Mouse (Mus musculus): ENCODE results near the gene Znrd1as. TPM values are rescaled to one million over a fixed set of nuclear protein-coding genes. Genes with fewer than 3 reads are reported as not detected.

Gene Znrd1as
- polyA plus RNA-seq (2016; fragmentation: Nextera tagmentation; extraction: Ambion mirVana) = 7.7 and 10.3 TPM in 2 replicates

- H3K4me3 ChIP-seq = peak within 1 kb of the TSS; percentile 84
- peak within 1 kb of the TSS; percentile 91 for H3K27ac ChIP-seq
- H3K9me3 ChIP-seq = no peaks in the 10 kb centered on the region
- peaks cover 17% of the 10 kb centered on the region; the same call in 1 of the 2 replicates for H3K36me3 ChIP-seq
- H3K27me3 ChIP-seq (ENCODE audit: insufficient read depth, poor library complexity, severe bottlenecking) = no peaks in the 10 kb centered on the region
- under 1% methylated on average over 46 of the region's 46 CpGs for WGBS
- peak; percentile 98 for DNase-seq (ENCODE audit: low spot score)
- peaks cover 14% of the 10 kb centered on the region; the same call in 1 of the 2 replicates for H3K4me1 ChIP-seq
These were observed at the start of gene Znrd1as, which contains the start of gene Znrd1 for GRCm38 (mm10) chr17:36957999-36958743. Znrd1as (plus strand) TSS chr17:36958592. Znrd1 (minus strand) TSS chr17:36958559.

GRCm38 (mm10) chr17:36909802-36910201 lies 48.6 kb upstream of the Znrd1as start:
- H3K27ac ChIP-seq = no peak overlapping the region
- no peak for DNase-seq (ENCODE audit: low spot score)
- 45% methylated on average over 4 of the region's 4 CpGs for WGBS
- no peak overlapping the region for H3K4me3 ChIP-seq
- peaks cover 5% of the 10 kb centered on the region; the same call in 1 of the 2 replicates for H3K27me3 ChIP-seq (ENCODE audit: insufficient read depth, poor library complexity, severe bottlenecking)
- no peaks in the 10 kb centered on the region for H3K9me3 ChIP-seq
- no peaks in the 10 kb centered on the region for H3K4me1 ChIP-seq
- no peaks in the 10 kb centered on the region for H3K36me3 ChIP-seq

- no peaks in the 10 kb centered on the region for H3K4me1 ChIP-seq
- no peak overlapping the region for H3K27ac ChIP-seq
- H3K36me3 ChIP-seq = no peaks in the 10 kb centered on the region
- 63% methylated on average over 2 of the region's 2 CpGs for WGBS
- H3K4me3 ChIP-seq = no peak overlapping the region
- H3K27me3 ChIP-seq (ENCODE audit: insufficient read depth, poor library complexity, severe bottlenecking) = peaks cover 5% of the 10 kb centered on the region; the same call in 1 of the 2 replicates
- DNase-seq (ENCODE audit: low spot score) = peak; percentile 25
- H3K9me3 ChIP-seq = no peaks in the 10 kb centered on the region
These were observed 46.4 kb upstream of the Znrd1as start for GRCm38 (mm10) chr17:36912031-36912430.

- 6% methylated on average over 2 of the region's 2 CpGs for WGBS
- H3K27ac ChIP-seq = no peak overlapping the region
- H3K9me3 ChIP-seq = no peaks in the 10 kb centered on the region
- H3K4me3 ChIP-seq = no peak overlapping the region
- no peaks in the 10 kb centered on the region for H3K4me1 ChIP-seq
- no peaks in the 10 kb centered on the region for H3K36me3 ChIP-seq
- DNase-seq (ENCODE audit: low spot score) = no peak
- H3K27me3 ChIP-seq (ENCODE audit: insufficient read depth, poor library complexity, severe bottlenecking) = peaks cover 5% of the 10 kb centered on the region; the same call in 1 of the 2 replicates
These were observed 44.3 kb upstream of the Znrd1as start for GRCm38 (mm10) chr17:36914108-36914507.

- WGBS = 13% methylated on average over 9 of the region's 9 CpGs
- no peaks in the 10 kb centered on the region for H3K27me3 ChIP-seq (ENCODE audit: insufficient read depth, poor library complexity, severe bottlenecking)
- H3K36me3 ChIP-seq = no peaks in the 10 kb centered on the region
- H3K9me3 ChIP-seq = no peaks in the 10 kb centered on the region
- H3K4me3 ChIP-seq = no peak overlapping the region
- no peaks in the 10 kb centered on the region for H3K4me1 ChIP-seq
- DNase-seq (ENCODE audit: low spot score) = no peak
- no peak overlapping the region for H3K27ac ChIP-seq
These were observed 43.3 kb upstream of the Znrd1as start for GRCm38 (mm10) chr17:36915076-36915475.

GRCm38 (mm10) chr17:36920239-36920638 lies 38.2 kb upstream of the Znrd1as start:
- H3K27ac ChIP-seq = no peak overlapping the region
- no peak for DNase-seq (ENCODE audit: low spot score)
- 42% methylated on average over 15 of the region's 15 CpGs for WGBS
- H3K4me3 ChIP-seq = no peak overlapping the region
- H3K27me3 ChIP-seq (ENCODE audit: insufficient read depth, poor library complexity, severe bottlenecking) = no peaks in the 10 kb centered on the region
- no peaks in the 10 kb centered on the region for H3K4me1 ChIP-seq
- no peaks in the 10 kb centered on the region for H3K36me3 ChIP-seq
- no peaks in the 10 kb centered on the region for H3K9me3 ChIP-seq

- 81% methylated on average over 4 of the region's 4 CpGs for WGBS
- no peaks in the 10 kb centered on the region for H3K36me3 ChIP-seq
- H3K27me3 ChIP-seq (ENCODE audit: insufficient read depth, poor library complexity, severe bottlenecking) = no peaks in the 10 kb centered on the region
- H3K4me1 ChIP-seq = no peaks in the 10 kb centered on the region
- H3K27ac ChIP-seq = no peak overlapping the region
- DNase-seq (ENCODE audit: low spot score) = no peak
- H3K4me3 ChIP-seq = no peak overlapping the region
- H3K9me3 ChIP-seq = no peaks in the 10 kb centered on the region
These were observed 35.7 kb upstream of the Znrd1as start for GRCm38 (mm10) chr17:36922715-36923114.

- H3K9me3 ChIP-seq = no peaks in the 10 kb centered on the region
- no peak overlapping the region for H3K27ac ChIP-seq
- H3K27me3 ChIP-seq (ENCODE audit: insufficient read depth, poor library complexity, severe bottlenecking) = no peaks in the 10 kb centered on the region
- no peak overlapping the region for H3K4me3 ChIP-seq
- 62% methylated on average over 4 of the region's 4 CpGs for WGBS
- no peaks in the 10 kb centered on the region for H3K36me3 ChIP-seq
- DNase-seq (ENCODE audit: low spot score) = no peak
- H3K4me1 ChIP-seq = no peaks in the 10 kb centered on the region
These were observed 34.9 kb upstream of the Znrd1as start for GRCm38 (mm10) chr17:36923491-36923890.

GRCm38 (mm10) chr17:36927496-36928120 lies 30.8 kb upstream of the Znrd1as start:
- Histone ChIP-seq H3K4me1 (no peaks in the 10 kb centered on the region), H3K4me3 (no peak overlapping the region), H3K9me3 (no peaks in the 10 kb centered on the region), H3K36me3 (no peaks in the 10 kb centered on the region), H3K27ac (no peak overlapping the region), H3K27me3 (ENCODE audit: insufficient read depth, poor library complexity, severe bottlenecking) (peaks cover 5% of the 10 kb centered on the region; the same call in 1 of the 2 replicates)
- 36% methylated on average over 10 of the region's 10 CpGs for WGBS
- DNase-seq (ENCODE audit: low spot score) = no peak

GRCm38 (mm10) chr17:36929236-36929932 lies 29.0 kb upstream of the Znrd1as start:
- Histone ChIP-seq H3K4me1 (no peaks in the 10 kb centered on the region), H3K27me3 (ENCODE audit: insufficient read depth, poor library complexity, severe bottlenecking) (peaks cover 8% of the 10 kb centered on the region; the same call in 1 of the 2 replicates), H3K9me3 (no peaks in the 10 kb centered on the region), H3K36me3 (no peaks in the 10 kb centered on the region), H3K27ac (no peak overlapping the region), H3K4me3 (no peak overlapping the region)
- 70% methylated on average over 12 of the region's 12 CpGs for WGBS
- DNase-seq (ENCODE audit: low spot score) = peak; percentile 70

- no peak for DNase-seq (ENCODE audit: low spot score)
- WGBS = 68% methylated on average over 6 of the region's 6 CpGs
- Histone ChIP-seq H3K4me1 (no peaks in the 10 kb centered on the region), H3K9me3 (no peaks in the 10 kb centered on the region), H3K27ac (no peak overlapping the region), H3K36me3 (no peaks in the 10 kb centered on the region), H3K4me3 (no peak overlapping the region), H3K27me3 (ENCODE audit: insufficient read depth, poor library complexity, severe bottlenecking) (peaks cover 8% of the 10 kb centered on the region; the same call in 1 of the 2 replicates)
These were observed 28.2 kb upstream of the Znrd1as start for GRCm38 (mm10) chr17:36930233-36930632.

GRCm38 (mm10) chr17:36931130-36931529 lies 27.3 kb upstream of the Znrd1as start:
- peaks cover 8% of the 10 kb centered on the region; the same call in 1 of the 2 replicates for H3K27me3 ChIP-seq (ENCODE audit: insufficient read depth, poor library complexity, severe bottlenecking)
- H3K36me3 ChIP-seq = no peaks in the 10 kb centered on the region
- peak; percentile 6 for DNase-seq (ENCODE audit: low spot score)
- H3K4me1 ChIP-seq = no peaks in the 10 kb centered on the region
- 80% methylated on average over 4 of the region's 4 CpGs for WGBS
- no peak overlapping the region for H3K4me3 ChIP-seq
- no peak overlapping the region for H3K27ac ChIP-seq
- H3K9me3 ChIP-seq = no peaks in the 10 kb centered on the region

- 53% methylated on average over 2 of the region's 2 CpGs for WGBS
- Histone ChIP-seq H3K4me3 (no peak overlapping the region), H3K27ac (no peak overlapping the region), H3K36me3 (no peaks in the 10 kb centered on the region), H3K27me3 (ENCODE audit: insufficient read depth, poor library complexity, severe bottlenecking) (peaks cover 8% of the 10 kb centered on the region; the same call in 1 of the 2 replicates), H3K9me3 (no peaks in the 10 kb centered on the region), H3K4me1 (no peaks in the 10 kb centered on the region)
- DNase-seq (ENCODE audit: low spot score) = no peak
These were observed 26.6 kb upstream of the Znrd1as start for GRCm38 (mm10) chr17:36931806-36932205.

All from heart, embryonic 10.5 days (tissue).